Mouse (Mus musculus) cerebellum, postnatal 14 days (tissue): Measurements from ENCODE around the gene Krtap2-4.
A peak's percentile ranks its signal among the peaks of the same experiment; 100 is the strongest.
"Not testable (repeated sequence)": the region's sequence is repeated elsewhere in the genome, so short reads cannot be mapped to it uniquely, and the experiment has no call there.

Experiments
- DNase-seq, 2 experiments: peaks; one replicate each; pipeline ENCODE4 v3.0.0; 2021; ENCODE audit warnings: mixed read lengths in 2 of 2

Krtap2-4 gene

DNA sequence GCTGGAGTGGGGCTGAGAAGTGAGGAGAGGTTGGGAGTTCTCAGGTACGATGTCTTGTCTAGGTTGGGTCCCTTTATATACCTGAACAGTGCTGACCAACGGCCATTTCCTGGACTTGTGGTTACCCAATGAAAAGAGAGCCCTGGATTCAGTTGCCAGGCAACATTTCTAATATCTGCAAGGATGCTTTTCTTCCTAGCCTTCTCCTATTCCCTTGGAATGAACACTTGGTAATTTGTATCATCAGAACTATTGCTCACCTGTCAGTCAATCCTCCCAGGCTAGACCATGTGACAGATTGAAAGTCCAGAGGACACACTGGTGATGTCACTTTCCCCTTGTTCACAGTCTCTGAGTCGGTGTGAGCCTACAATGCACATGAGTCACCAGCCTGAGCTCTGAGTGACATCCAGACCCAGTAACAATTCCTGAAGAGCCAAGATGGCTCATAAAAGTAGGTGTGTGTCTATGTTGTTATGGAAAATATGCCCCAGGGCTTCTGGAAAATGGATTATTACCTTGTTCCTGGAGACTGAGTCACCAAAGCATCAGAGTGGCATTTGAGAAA is at the start of gene Krtap2-4:
TSS of gene Krtap2-4 (minus strand) at position 51 of the 568 bp plus-strand sequence.
- DNase-seq, result no peak

DNA sequence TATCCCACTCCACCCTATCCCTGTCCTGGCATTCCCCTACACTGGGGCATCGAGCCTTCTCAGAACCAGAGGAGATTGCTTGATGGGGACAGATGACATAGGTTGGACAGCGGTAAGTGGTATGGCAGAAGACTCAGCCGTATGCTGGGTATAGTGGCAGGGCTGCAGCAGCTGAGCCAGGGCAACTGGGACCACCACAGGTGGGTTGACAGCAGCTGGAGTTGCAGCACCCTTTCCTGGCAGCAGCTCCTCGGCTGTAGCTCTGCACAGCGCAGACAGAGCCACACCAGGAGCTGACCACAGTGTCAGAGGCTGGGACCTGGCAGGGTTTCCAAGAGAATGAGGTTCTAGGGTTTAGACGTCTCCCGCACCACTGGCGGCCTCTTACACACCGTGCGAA is 48.2 kb upstream of the Krtap2-4 start:
- DNase-seq, result no peak

DNA sequence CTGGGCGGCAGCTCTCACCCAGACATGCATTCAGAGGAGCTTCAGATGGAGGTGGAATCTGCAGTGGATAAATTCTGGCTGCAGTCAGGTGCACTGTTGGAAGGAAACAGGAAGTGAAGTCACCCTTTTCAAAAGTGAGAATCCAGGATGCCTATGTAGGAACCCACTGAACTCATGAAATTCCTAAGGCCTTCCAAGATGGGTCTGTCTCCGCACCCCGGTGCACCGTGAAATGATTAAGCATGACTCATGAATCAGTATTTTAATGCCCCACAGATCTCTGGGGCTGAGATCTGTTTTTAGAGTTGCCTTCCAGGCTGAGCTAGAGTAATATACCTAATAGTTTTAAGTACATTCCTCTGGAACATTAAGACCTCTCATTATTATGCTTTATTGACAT is 44.6 kb upstream of the Krtap2-4 start:
- DNase-seq, result no peak

DNA sequence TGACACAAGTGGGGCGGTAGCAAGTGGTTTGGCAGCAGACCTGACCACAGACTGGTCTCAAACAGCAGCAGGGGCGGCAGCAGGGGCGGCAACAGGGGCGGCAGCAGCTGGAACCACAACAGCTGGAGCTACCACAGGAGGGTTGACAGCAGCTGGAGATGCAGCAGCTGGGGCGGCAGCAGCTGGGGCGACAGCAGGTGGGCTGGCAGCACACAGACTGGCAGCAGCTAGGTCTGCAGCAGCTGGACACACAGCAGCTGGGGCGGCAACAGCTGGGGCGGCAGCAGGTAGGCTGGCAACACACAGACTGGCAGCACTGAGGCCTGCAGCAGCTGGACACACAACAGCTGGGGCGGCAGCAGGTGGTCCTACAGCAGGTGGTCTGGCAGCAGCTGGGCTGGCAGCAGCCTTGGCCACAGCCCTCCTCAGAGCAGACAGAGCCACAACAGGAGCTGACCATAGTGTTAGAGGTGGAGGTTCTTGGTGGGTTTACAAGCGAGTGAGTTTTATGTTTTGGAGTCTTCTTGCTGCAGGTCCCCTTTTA is 43.9 kb upstream of the Krtap2-4 start, which contains the start of gene Gm11563:
TSS of gene Gm11563 (minus strand) at position 494 of the 544 bp plus-strand sequence.
- not testable (repeated sequence) for DNase-seq

DNA sequence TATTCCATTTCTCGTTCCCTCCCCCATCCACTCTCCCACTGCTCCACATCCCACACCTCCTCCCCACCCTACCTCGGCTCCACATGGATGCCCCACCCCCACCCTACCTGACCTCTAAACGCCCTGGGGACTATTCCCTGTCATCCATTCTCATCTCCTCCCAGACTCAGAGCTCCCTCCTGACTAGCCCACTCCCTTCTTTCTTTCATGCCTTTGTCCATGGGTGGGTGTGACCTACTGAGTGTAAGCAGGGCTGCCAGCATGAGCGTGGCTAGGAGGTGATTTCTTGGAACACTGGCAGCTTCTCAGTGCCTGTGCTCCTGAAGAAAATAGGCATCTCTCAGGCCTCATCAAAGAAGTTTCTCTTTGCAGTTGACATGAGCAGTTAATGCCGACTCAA is 42.4 kb upstream of the Krtap2-4 start:
- DNase-seq, result no peak

DNA sequence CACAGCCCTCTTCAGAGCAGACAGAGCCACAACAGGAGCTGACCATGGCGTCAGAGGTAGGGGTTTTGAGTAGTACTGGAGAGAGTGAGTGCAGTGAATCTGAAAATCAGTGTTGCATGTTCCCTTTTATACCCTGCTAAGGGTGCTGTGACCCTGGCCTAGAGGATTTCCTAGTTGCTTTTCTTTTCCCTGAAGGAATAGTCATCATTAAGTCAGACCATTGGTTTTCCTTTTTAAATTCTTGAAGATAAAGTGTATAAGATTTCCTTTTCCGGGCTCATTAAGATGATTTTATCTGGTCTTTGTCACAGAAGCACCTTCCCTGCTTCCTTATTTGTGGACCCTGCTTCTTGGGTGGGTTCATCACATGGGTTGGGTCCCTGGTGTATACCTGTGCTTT is 35.5 kb upstream of the Krtap2-4 start, which contains the start of gene Gm11555:
TSS of gene Gm11555 (minus strand) at position 101 of the 400 bp plus-strand sequence.
- DNase-seq, result no peak

DNA sequence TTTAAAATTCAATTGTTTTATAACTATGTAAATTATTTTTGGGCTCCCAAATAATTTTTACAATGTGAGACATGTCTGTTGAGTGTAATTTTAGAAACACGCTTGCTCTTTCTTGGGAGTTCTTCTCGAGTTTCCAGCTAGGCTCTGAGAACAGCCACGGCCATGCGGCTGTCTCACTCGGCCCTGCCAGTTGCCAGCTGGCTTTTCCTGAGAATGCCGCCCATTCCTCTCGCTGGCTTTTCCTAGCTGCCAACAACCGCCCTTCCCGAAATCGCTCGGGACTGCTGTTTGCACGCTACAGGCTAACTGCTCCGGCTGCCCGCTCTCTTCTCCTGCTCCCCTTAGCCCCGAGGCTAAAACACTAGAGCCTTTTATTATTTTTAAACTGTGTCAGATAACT is 31.8 kb upstream of the Krtap2-4 start:
- DNase-seq, result peak; percentile 10 to 14

DNA sequence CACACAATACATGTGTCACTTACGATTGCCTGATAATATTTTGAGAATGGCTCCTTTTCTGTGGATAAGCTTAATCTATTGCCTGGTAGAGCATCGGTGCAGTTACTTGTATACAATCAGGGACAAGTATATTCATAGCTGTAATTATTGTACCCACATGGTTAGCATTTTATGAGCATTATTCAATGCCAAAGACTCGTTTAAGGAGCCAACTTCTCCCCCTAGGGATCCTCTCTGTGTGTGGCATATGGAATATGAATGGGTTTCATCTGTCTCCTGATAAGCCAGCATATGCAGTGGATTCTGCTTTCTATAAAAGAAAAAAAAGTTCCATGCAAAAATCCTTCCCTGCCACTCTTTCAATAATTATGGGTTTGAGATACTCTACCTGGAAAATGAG is 29.7 kb upstream of the Krtap2-4 start:
- no peak for DNase-seq

DNA sequence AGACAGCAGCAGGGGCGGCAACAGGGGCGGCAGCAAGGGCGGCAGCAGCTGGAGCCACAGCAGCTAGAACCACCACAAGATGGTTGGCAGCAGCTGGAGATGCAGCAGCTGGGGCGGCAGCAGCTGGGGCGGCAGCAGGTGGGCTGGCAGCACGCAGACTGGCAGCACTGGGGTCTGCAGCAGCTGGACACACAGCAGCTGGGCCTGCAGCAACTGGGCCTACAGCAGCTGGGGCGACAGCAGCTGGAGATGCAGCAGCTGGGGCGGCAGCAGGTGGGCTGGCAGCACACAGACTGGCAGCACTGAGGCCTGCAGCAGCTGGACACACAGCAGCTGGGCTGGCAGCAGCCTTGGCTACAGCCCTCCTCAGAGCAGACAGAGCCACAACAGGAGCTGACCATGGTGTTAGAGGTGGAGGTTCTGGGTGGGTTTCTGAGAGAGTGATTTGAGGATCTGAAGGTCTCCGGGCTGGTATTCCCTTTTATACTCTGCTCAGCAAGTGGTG is 29.0 kb upstream of the Krtap2-4 start, which contains the start of gene Krtap4-7:
TSS of gene Krtap4-7 (minus strand) at position 455 of the 505 bp plus-strand sequence.
- not testable (repeated sequence) for DNase-seq

DNA sequence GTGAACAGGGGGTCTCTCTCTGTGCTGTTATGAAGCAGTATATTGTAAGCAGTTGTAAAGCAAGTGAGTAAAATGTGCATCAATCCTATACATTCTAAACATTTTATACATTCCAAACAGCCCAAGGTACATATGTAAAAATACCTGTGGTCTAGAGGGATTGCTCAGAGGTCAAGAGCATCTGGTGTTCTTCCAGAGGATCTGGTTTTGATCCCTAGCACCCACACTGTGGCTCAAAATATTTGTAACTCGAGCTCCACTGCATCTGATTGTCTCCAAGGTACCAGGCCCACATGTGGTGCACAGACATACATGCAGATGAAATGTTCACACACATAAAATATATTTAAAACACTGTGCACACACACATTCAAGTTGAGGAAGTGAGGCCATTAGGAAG is 26.3 kb upstream of the Krtap2-4 start:
- DNase-seq, result no peak

DNA sequence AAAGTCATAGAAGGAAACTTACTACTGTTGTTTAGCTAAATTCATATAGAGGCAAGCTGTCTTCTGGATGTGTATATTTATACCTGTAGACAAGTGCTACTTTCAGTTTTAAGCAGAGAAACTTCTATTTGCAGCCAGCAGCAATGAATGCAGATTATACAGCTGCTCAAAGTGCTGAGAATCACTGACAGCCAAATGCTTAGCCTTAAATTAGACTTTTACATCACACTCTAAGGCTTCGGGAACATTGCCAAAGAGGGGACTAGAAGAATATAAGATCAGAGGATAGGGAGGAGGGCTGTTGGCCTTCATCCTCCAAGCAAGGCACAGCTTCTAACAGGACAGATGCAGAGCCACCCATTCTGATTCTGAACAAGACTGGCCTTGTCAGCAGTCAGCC is 22.4 kb upstream of the Krtap2-4 start:
- no peak for DNase-seq

DNA sequence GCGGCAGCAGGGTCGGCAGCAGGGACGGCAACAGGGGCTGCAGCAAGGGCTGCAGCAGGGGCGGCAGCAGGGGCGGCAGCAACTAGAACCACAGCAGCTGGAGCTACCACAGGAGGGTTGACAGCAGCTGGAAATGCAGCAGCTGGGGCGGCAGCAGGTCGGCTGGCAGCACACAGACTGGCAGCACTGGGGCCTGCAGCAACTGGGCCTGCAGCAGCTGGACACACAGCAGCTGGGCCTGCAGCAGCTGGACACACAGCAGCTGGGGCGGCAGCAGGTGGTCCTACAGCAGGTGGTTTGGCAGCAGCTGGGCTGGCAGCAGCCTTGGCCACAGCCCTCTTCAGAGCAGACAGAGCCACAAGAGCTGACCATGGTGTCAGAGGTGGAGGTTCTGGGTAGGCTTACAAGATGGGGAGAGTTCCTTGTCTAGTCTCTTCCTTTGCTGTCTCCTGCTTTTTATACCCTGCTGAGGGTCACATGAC is 20.0 kb upstream of the Krtap2-4 start, which contains the start of gene Krtap4-2:
TSS of gene Krtap4-2 (minus strand) at position 432 of the 482 bp plus-strand sequence.
- no peak for DNase-seq

DNA sequence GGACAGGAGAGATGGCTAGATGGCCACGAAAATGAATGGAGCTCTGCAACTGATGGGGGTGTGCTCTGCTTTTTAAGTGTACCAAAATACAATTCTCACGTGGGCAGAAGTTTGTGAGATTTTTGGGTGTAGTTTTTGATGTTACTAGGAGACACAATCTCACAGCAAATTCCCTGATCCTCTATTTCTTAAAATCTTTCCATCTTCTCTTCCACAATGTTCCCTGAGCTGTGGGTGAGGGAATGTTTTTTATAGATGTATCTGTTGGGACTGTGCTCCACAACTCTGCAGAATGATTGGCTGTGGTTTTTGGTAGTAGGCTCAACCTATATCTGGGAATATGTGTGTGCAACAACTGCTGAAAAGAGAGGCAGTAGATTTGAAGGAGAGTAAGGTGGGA is 18.6 kb upstream of the Krtap2-4 start:
- no peak for DNase-seq

DNA sequence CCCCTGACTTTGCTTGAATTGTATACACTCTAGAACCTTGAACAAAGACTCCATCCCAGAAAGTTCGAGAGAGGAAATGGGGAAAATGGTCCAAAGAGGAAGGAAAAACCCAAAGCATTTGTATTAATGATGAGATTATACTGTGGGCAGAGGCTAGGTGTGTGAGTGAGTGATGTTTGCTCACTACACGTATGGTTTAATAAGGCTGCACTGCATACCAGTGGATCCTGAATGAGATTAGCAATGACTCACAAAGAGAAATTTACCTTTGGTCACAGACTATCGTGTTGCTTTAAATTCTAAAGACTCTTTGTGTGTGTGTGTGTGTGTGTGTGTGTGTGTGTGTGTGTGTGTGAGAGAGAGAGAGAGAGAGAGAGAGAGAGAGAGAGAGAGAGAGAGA is 16.2 kb upstream of the Krtap2-4 start:
- DNase-seq, result no peak

DNA sequence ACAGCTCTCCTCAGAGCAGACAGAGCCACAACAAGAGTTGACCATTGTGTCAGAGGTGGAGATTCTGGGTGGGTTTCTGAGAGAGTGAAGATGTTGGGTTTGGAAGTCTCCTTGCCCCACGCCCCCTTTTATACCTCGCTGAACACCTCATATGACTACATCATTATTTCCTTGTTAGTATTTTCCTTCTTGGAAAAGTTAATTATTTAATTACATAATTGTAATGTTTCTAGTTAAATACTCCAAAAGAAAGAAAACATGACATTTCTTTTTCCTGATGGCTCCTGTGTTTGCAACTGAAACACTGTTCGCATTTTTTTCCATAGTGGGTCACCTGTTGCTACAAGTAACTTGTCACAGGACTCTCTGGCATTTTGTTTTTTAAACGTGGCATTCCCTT is 13.5 kb upstream of the Krtap2-4 start, which contains the start of gene Krtap4-1:
TSS of gene Krtap4-1 (minus strand) at position 101 of the 400 bp plus-strand sequence.
- DNase-seq, result no peak

DNA sequence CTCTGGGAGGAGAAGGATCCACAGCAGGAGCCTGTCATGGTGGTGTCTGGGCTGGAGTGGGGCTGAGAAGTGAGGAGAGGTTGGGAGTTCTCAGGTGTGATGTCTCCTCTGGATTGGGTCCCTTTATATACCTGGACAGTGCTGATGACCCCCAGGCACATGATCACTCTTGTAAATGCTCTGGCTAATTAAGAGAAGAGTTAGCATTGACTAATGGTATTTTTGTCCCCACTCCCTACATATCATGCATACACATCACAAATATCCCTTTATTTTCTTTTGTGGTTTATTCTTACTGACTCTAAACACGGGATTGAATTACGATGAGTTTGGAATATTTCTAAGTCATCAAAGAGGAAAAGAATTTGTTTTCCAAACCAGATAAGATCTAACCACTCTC is 5.7 kb upstream of the Krtap2-4 start, which contains the start of gene Gm11562:
TSS of gene Gm11562 (minus strand) at position 101 of the 400 bp plus-strand sequence.
- DNase-seq, result no peak

DNA sequence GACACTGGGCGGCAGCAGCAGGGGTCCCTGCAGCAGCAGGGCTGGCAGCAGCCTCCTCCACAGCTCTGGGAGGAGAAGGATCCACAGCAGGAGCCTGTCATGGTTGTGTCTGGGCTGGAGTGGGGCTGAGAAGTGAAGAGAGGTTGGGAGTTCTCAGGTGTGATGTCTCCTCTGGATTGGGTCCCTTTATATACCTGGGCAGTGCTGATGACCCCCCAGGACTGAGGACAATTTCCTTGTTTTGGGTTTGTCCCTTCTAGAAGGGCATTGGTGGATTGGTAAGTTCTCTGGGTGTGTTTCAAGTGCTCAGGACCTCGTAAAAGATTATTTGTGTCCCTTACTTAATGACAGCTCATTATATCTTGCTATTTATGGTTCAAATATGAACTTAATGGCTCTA is 4.6 kb downstream of the Krtap2-4 start, which contains the start of gene Gm11937:
TSS of gene Gm11937 (minus strand) at position 101 of the 400 bp plus-strand sequence.
- not testable (repeated sequence) for DNase-seq

DNA sequence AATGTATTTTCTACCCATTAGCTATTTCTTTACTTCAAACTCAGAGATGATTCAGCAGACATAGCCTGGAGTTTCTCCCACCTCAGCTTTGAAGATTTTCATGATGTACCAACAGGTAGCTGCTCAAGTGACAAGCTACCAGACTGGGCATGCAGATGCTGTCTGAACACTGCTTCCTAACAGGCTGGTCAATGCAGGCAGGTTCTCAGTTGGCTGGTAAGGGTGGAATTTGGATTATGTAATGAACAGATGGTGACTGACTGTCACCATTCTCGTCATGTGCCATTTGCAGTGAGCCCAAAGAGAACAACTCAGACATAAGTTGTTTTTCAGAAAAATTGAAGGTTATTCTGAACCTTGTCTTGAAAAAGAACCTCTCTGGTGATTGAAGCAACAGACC is 5.5 kb downstream of the Krtap2-4 start:
- peak; percentile 4 to 25 for DNase-seq

DNA sequence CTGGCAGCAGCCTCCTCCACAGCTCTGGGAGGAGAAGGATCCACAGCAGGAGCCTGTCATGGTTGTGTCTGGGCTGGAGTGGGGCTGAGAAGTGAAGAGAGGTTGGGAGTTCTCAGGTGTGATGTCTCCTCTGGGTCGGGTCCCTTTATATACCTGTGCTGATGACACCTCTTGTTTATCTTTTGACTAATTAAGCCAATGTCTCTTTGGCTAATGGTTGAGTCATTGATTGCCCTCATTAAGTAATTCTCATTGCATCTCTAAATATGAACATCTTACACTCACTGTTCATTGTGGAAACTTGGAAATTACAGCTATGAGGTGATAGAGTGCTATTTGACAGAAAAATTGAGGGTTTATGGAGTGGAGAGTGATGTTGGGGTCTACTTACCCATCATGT is 11.4 kb downstream of the Krtap2-4 start, which contains the start of gene Gm11938:
TSS of gene Gm11938 (minus strand) at position 101 of the 400 bp plus-strand sequence.
- DNase-seq, result not testable (repeated sequence)

DNA sequence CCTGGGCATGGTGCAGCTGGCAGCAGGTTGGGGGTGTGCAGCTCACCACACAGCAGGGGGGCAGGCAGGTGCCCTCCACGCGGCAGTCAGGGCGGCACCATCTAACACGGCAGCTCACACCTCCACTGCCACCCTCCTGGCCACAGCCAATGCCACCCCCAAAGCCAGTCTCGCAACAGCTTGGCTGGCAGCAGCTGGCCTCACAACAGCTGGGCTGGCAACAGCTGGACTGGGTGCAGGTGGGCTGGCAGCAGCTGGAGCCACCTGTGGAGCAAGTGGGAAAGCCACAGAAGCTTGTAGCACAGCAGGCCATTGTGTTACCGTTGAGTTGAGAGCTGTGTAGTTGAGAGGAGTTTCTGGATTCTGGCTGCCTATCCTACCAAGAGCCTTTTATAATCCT is 16.9 kb downstream of the Krtap2-4 start, which contains the start of gene Krtap9-3:
TSS of gene Krtap9-3 (minus strand) at position 364 of the 400 bp plus-strand sequence.
- not testable (repeated sequence) for DNase-seq

DNA sequence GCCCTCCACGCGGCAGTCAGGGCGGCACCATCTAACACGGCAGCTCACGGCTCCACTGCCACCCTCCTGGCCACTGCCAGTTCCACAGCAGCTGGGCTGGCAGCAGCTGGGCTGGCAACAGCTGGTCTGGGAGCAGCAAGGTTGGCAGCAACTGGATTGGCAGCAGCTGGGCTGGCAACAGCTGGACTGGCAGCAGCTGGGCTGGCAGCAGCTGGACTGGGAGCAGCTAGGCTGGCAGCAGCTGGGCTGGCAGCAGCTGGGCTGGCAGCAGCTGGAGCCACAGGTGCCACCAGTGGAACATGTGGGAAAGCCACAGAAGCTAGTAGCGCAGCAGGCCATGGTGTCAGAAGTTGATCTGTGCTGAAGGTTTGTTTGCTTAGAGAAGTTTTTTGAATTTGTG is 23.7 kb downstream of the Krtap2-4 start, which contains the start of gene Krtap1-3:
TSS of gene Krtap1-3 (minus strand) at position 359 of the 400 bp plus-strand sequence.
- no peak for DNase-seq

DNA sequence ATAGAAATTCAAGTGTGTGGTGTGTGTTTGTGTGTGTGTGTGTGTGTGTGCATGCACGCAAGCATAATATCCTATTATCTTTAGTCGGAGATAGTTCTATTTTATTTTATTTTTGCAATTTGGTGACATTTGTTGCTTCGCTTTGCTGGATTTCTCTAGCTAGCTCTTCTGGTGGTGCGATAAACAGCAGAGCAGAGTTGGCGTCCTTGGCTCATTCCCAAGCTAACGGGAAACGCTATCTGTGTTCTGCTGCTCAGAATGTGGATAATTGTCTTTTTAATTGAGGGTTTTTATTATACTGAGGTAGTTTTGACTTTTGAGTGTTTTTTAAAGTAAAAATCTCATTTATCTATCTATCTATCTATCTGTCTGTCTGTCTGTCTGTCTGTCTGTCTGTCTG is 29.6 kb downstream of the Krtap2-4 start:
- no peak for DNase-seq

DNA sequence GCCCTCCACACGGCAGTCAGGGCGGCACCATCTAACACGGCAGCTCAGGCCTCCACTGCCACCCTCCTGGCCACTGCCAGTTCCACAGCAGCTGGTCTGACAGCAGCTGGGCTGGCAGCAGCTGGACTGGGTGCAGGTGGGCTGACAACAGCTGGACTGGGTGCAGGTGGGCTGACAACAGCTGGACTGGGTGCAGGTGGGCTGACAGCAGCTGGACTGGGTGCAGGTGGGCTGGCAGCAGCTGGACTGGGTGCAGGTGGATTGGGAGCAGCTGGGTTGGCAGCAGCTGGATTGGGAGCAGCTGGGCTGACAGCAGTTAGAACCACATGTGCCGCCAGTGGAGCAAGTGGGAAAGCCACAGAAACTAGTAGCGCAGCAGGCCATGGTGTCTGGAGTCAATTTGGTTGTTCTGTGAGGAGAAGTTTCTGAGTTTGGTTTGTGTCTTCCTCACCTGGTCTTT is 31.4 kb downstream of the Krtap2-4 start, which contains the start of gene Krtap1-4:
TSS of gene Krtap1-4 (minus strand) at position 410 of the 460 bp plus-strand sequence.
- DNase-seq, result no peak
